In the genomic region with DNA sequence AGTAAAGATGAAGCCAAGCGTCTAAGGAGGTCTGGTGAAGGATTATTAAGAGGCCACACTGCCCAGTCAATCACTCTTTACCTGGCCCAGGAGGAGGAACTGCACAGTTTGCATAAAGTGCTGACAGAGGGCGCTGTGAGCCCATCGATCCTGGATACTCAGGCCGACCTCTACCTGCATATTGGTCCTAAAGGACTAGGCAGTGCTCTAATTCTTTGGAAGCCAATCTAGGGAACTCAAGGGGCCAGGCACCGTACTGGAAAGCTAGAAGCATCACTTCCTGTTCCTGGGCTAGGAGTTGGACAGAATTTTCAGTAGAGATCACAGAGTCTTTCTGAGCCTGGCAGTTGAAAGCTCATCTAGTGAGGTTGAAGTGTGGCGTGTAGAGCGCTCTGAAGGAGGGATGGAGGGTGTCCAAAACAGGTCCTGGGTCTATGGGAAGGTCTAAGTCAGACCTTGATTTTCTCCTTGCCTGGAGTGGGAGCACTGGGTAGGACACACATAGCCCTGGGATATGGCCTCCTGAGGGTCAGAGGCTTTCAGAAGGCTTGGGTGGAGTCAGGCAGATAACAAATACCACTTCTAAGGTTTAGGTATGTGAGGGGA, we compare ENCODE assay signal across 8 mouse cellular contexts. TPM values are rescaled to one million over a fixed set of nuclear protein-coding genes. Genes with fewer than 3 reads are reported as not detected.
DNase-seq lines count a peak whose midpoint lies in the region; ATAC-seq and TF ChIP-seq lines count a peak whose summit lies in the region.

No protein-coding gene starts in this region.

- ATAC-seq in heart, embryonic 13.5 days (ENCODE audit: extremely low read depth, insufficient number of reproducible peaks, low FRiP score, low TSS enrichment), result no peak
- no peak for ATAC-seq in limb, embryonic 11.5 days (ENCODE audit: insufficient number of reproducible peaks, low FRiP score, low TSS enrichment, low read depth)
- ATAC-seq in forebrain, embryonic 16.5 days, result no peak

- TF ChIP-seq CTCF in gastrocnemius, adult 2 months (IDR thresholded peaks at IDR 0.05), result peak; percentile 88
- peak; percentile 32 for TF ChIP-seq CTCF in E14TG2a.4 (conservative IDR thresholded peaks at IDR 0.05; ENCODE audit: low read length)

- H3K9me3 ChIP-seq in E14TG2a.4 (ENCODE audit: low read length), result no peaks in the 10 kb centered on the region
- H3K9me3 ChIP-seq in heart, embryonic 13.5 days, result no peaks in the 10 kb centered on the region
- H3K9me3 ChIP-seq in limb, embryonic 11.5 days (ENCODE audit: control insufficient read depth, low read length), result no peaks in the 10 kb centered on the region
- H3K9me3 ChIP-seq in forebrain, embryonic 16.5 days (ENCODE audit: control insufficient read depth, low read length), result no peaks in the 10 kb centered on the region

- intact Hi-C loops in gastrocnemius, adult 2 months (cut with DNase I), result loop anchor here (1.0 to 2.0 kb wide), 2 partner anchors 16 to 32 kb away; no protein-coding TSS in a partner anchor

- peak; percentile 75 for DNase-seq in gastrocnemius, adult 2 months
- no peak for DNase-seq in gastrocnemius, postnatal 10 days
- DNase-seq in cerebellum, postnatal 10 days, result peak; percentile 83 to 88
- DNase-seq in limb, embryonic 11.5 days (ENCODE audit: low spot score), result peak; percentile 71
- peak; percentile 72 for DNase-seq in retina, embryonic 14.5 days (ENCODE audit: low spot score)

- H3K27me3 ChIP-seq in E14TG2a.4 (ENCODE audit: insufficient read depth, low read length), result peaks cover 4% of the 10 kb centered on the region
- H3K27me3 ChIP-seq in heart, embryonic 13.5 days (replicated peaks), result peaks cover 2% of the 10 kb centered on the region
- H3K27me3 ChIP-seq in limb, embryonic 11.5 days (ENCODE audit: control insufficient read depth, insufficient read depth, low read length), result no peaks in the 10 kb centered on the region
- H3K27me3 ChIP-seq in forebrain, embryonic 16.5 days (replicated peaks; ENCODE audit: control insufficient read depth, insufficient read depth, low read length), result no peaks in the 10 kb centered on the region

- H3K4me1 ChIP-seq in E14TG2a.4 (replicated peaks; ENCODE audit: low read depth, low read length), result peaks cover 81% of the 10 kb centered on the region
- H3K4me1 ChIP-seq in heart, embryonic 13.5 days, result peaks cover 36% of the 10 kb centered on the region
- H3K4me1 ChIP-seq in limb, embryonic 11.5 days (ENCODE audit: control insufficient read depth, insufficient read depth, low read length), result peaks cover 19% of the 10 kb centered on the region
- peaks cover 16% of the 10 kb centered on the region for H3K4me1 ChIP-seq in forebrain, embryonic 16.5 days (replicated peaks; ENCODE audit: control insufficient read depth, insufficient read depth, low read length)

- H3K4me2 ChIP-seq in heart, embryonic 13.5 days, result peak overlapping the region; percentile 45; the same call in 1 of the 2 replicates
- peak overlapping the region; percentile 38; the same call in 1 of the 2 replicates for H3K4me2 ChIP-seq in limb, embryonic 11.5 days (ENCODE audit: low read depth, severe bottlenecking)
- H3K4me2 ChIP-seq in forebrain, embryonic 16.5 days (ENCODE audit: low read length), result no peak overlapping the region

- WGBS in heart, embryonic 13.5 days, result 15% methylated on average over 7 of the region's 7 CpGs
- 18% methylated on average over 7 of the region's 7 CpGs for WGBS in limb, embryonic 11.5 days
- 26% methylated on average over 7 of the region's 7 CpGs for whole genome bisulfite sequencing in forebrain, embryonic 16.5 days

- peaks cover 24% of the 10 kb centered on the region for H3K36me3 ChIP-seq in E14TG2a.4 (ENCODE audit: insufficient read depth, low read length)
- peaks cover 27% of the 10 kb centered on the region for H3K36me3 ChIP-seq in heart, embryonic 13.5 days
- no peaks in the 10 kb centered on the region; the same call in 1 of the 2 replicates for H3K36me3 ChIP-seq in limb, embryonic 11.5 days (ENCODE audit: control insufficient read depth, insufficient read depth, low read length)
- no peaks in the 10 kb centered on the region for H3K36me3 ChIP-seq in forebrain, embryonic 16.5 days (ENCODE audit: control insufficient read depth, insufficient read depth)

- H3K27ac ChIP-seq in gastrocnemius, adult 2 months, result peak overlapping the region; percentile 89
- peak overlapping the region; percentile 63; the same call in 1 of the 2 replicates for H3K27ac ChIP-seq in heart, embryonic 13.5 days (replicated peaks)
- H3K27ac ChIP-seq in limb, embryonic 11.5 days (replicated peaks; ENCODE audit: low read depth, low read length), result no peak overlapping the region; the same call in 1 of the 2 replicates
- no peak overlapping the region for H3K27ac ChIP-seq in forebrain, embryonic 16.5 days (ENCODE audit: low read length)

- no peak overlapping the region for H3K9ac ChIP-seq in heart, embryonic 13.5 days
- no peak overlapping the region for H3K9ac ChIP-seq in limb, embryonic 11.5 days (ENCODE audit: low read length)
- no peak overlapping the region for H3K9ac ChIP-seq in forebrain, embryonic 16.5 days (replicated peaks; ENCODE audit: low read depth, low read length)

- H3K4me3 ChIP-seq in gastrocnemius, adult 2 months, result peak overlapping the region; percentile 61
- H3K4me3 ChIP-seq in E14TG2a.4 (replicated peaks; ENCODE audit: low read length), result peak overlapping the region; percentile 66; the same call in 1 of the 2 replicates
- H3K4me3 ChIP-seq in heart, embryonic 13.5 days, result no peak overlapping the region
- H3K4me3 ChIP-seq in limb, embryonic 11.5 days (ENCODE audit: low read depth, low read length), result no peak overlapping the region
- no peak overlapping the region for H3K4me3 ChIP-seq in forebrain, embryonic 16.5 days (replicated peaks; ENCODE audit: low read length)

RNA-seq across cellular contexts. Expression of a gene that starts 4.4 kb away (rescaled TPM):
- under 1 TPM; 0.18 to 0.50 TPM for total RNA-seq in gastrocnemius, adult 2 months (2021)
- total RNA-seq in gastrocnemius, postnatal 10 days (2021), result under 1 TPM; 0.70 to 0.86 TPM
- 0.70 and 0.76 TPM in 2 replicates for polyA plus RNA-seq in heart, embryonic 13.5 days (2015; fragmentation: Nextera tagmentation; extraction: Ambion mirVana)
- 4.0 and 5.5 TPM in 2 replicates for polyA plus RNA-seq in limb, embryonic 11.5 days (2014; fragmentation: Nextera tagmentation; extraction: Ambion mirVana)
- polyA plus RNA-seq in forebrain, embryonic 16.5 days (2015; fragmentation: Nextera tagmentation; extraction: Ambion mirVana), result 62.5 and 76.1 TPM in 2 replicates

RNA-seq across cellular contexts. Expression of a gene that starts 4.8 kb away (rescaled TPM):
- 10 to 100 TPM; 62.9 to 79.7 TPM for total RNA-seq in gastrocnemius, adult 2 months (2021)
- 10 to 100 TPM; 78.1 to 93.1 TPM for total RNA-seq in gastrocnemius, postnatal 10 days (2021)
- polyA plus RNA-seq in heart, embryonic 13.5 days (2015; fragmentation: Nextera tagmentation; extraction: Ambion mirVana), result 216 and 229 TPM in 2 replicates
- polyA plus RNA-seq in limb, embryonic 11.5 days (2014; fragmentation: Nextera tagmentation; extraction: Ambion mirVana), result 272 and 295 TPM in 2 replicates
- polyA plus RNA-seq in forebrain, embryonic 16.5 days (2015; fragmentation: Nextera tagmentation; extraction: Ambion mirVana), result 187 and 195 TPM in 2 replicates

RNA-seq across cellular contexts. Expression of a gene that starts 8.6 kb away (rescaled TPM):
- 10 to 100 TPM; 16.4 to 26.9 TPM for total RNA-seq in gastrocnemius, adult 2 months (2021)
- 10 to 100 TPM; 47.4 to 54.9 TPM for total RNA-seq in gastrocnemius, postnatal 10 days (2021)
- polyA plus RNA-seq in heart, embryonic 13.5 days (2015; fragmentation: Nextera tagmentation; extraction: Ambion mirVana), result 77.5 and 85.1 TPM in 2 replicates
- polyA plus RNA-seq in limb, embryonic 11.5 days (2014; fragmentation: Nextera tagmentation; extraction: Ambion mirVana), result 93.3 and 106 TPM in 2 replicates
- polyA plus RNA-seq in forebrain, embryonic 16.5 days (2015; fragmentation: Nextera tagmentation; extraction: Ambion mirVana), result 67.0 and 73.5 TPM in 2 replicates

RNA-seq across cellular contexts. Expression of a gene that starts 19.8 kb away (rescaled TPM):
- 1 to 10 TPM; 8.9 to 9.7 TPM for total RNA-seq in gastrocnemius, adult 2 months (2021)
- total RNA-seq in gastrocnemius, postnatal 10 days (2021), result 10 to 100 TPM; 19.0 to 28.7 TPM
- 40.6 and 40.7 TPM in 2 replicates for polyA plus RNA-seq in heart, embryonic 13.5 days (2015; fragmentation: Nextera tagmentation; extraction: Ambion mirVana)
- polyA plus RNA-seq in limb, embryonic 11.5 days (2014; fragmentation: Nextera tagmentation; extraction: Ambion mirVana), result 46.4 and 47.2 TPM in 2 replicates
- polyA plus RNA-seq in forebrain, embryonic 16.5 days (2015; fragmentation: Nextera tagmentation; extraction: Ambion mirVana), result 38.6 and 41.2 TPM in 2 replicates

RNA-seq across cellular contexts. Expression of a gene that starts 21.7 kb away (rescaled TPM):
- under 1 TPM; 0.13 to 0.22 TPM for total RNA-seq in gastrocnemius, adult 2 months (2021)
- total RNA-seq in gastrocnemius, postnatal 10 days (2021), result under 1 TPM; 0.16 to 0.63 TPM
- 0.59 and 1.1 TPM in 2 replicates for polyA plus RNA-seq in heart, embryonic 13.5 days (2015; fragmentation: Nextera tagmentation; extraction: Ambion mirVana)
- 0.68 TPM in 1 of 2 replicates, not detected in the other for polyA plus RNA-seq in limb, embryonic 11.5 days (2014; fragmentation: Nextera tagmentation; extraction: Ambion mirVana)
- 1.6 and 1.7 TPM in 2 replicates for polyA plus RNA-seq in forebrain, embryonic 16.5 days (2015; fragmentation: Nextera tagmentation; extraction: Ambion mirVana)

Comparison
In these comparisons a context has a peak if more than half of its experiments do, and no peak if none do; other contexts are left out.
1. H3K27ac ChIP-seq: peak in gastrocnemius, adult 2 months (single experiment) and heart, embryonic 13.5 days (single experiment); none in limb, embryonic 11.5 days (single experiment) and forebrain, embryonic 16.5 days (single experiment).
2. H3K4me3 ChIP-seq: peak in gastrocnemius, adult 2 months (single experiment) and E14TG2a.4 (single experiment); none in heart, embryonic 13.5 days (single experiment), limb, embryonic 11.5 days (single experiment) and forebrain, embryonic 16.5 days (single experiment).